Mouse (Mus musculus) MEL (cell line): ENCODE data around the gene Sipa1l1.

ENCODE experiments used
- CTCF ChIP-seq, 3 experiments: IDR thresholded peaks in 2 of 3; conservative IDR thresholded peaks in 1 of 3; 2 replicates each; pipeline ENCODE4 v1.5.1; 2011 to 2012; ENCODE audit warnings: low read length in 3 of 3, low read depth in 2 of 3, mild to moderate bottlenecking in 2 of 3, improper control_type of control experiment in 1 of 3, inconsistent platforms in 1 of 3, mixed read lengths in 1 of 3, moderate library complexity in 1 of 3; ENCODE audit not compliant: control insufficient read depth in 1 of 3, insufficient read depth in 1 of 3, poor library complexity in 1 of 3, severe bottlenecking in 1 of 3
- GABPA ChIP-seq: IDR thresholded peaks from 2 replicates; pipeline ENCODE4 v1.6.1; 2012; ENCODE audit warnings: low read depth, mild to moderate bottlenecking, inconsistent platforms, low read length, improper control_type of control experiment, moderate library complexity
- POLR2A ChIP-seq, 2 experiments: IDR thresholded peaks; 2 replicates each; pipeline ENCODE4 v1.6.1; 2011 to 2012; ENCODE audit warnings: low read length in 2 of 2, mild to moderate bottlenecking in 2 of 2, control low read depth in 1 of 2, improper control_type of control experiment in 1 of 2, low read depth in 1 of 2, moderate library complexity in 1 of 2; ENCODE audit not compliant: control insufficient read depth in 1 of 2, insufficient read depth in 1 of 2, poor library complexity in 1 of 2

- TF ChIP-seq POLR2A (IDR thresholded peaks at IDR 0.05; ENCODE audit: control insufficient read depth in 1 of 2, insufficient read depth in 1 of 2, low read depth in 1 of 2, low read length in 2 of 2, poor library complexity in 1 of 2), result no peak
- no peak for TF ChIP-seq GABPA
- TF ChIP-seq CTCF (IDR thresholded peaks at IDR 0.05 in 2 of 3, conservative IDR thresholded peaks at IDR 0.05 in 1 of 3; ENCODE audit: control insufficient read depth in 1 of 3, insufficient read depth in 1 of 3, low read depth in 2 of 3, low read length in 3 of 3, poor library complexity in 1 of 3, severe bottlenecking in 1 of 3), result no peak
These were observed 127.2 kb downstream of the Sipa1l1 start for GRCm38 (mm10) chr12:82296276-82296675.
